Mouse (Mus musculus) liver, embryonic 16.5 days (tissue): ENCODE results near the gene Kcna7. TPM values are rescaled to one million over a fixed set of nuclear protein-coding genes. Genes with fewer than 3 reads are reported as not detected.

Experiments
- ATAC-seq: fragments of 200-750 bp; cut with Nextera tagmentation; 2 replicates; pipeline ENCODE4 v1.8.0; 2017; ENCODE audit warnings: low read depth, mild to moderate bottlenecking, moderate number of reproducible peaks, moderate library complexity
- H3K27ac ChIP-seq: fragments of 300-500 bp; sonication (generic); 2 replicates; pipeline ENCODE4 v1.5.1; 2014; ENCODE audit warnings: mild to moderate bottlenecking, low read length
- H3K27me3 ChIP-seq: fragments of 300-500 bp; sonication (generic); 2 replicates; pipeline ENCODE4 v1.6.1; 2014; ENCODE audit warnings: low read depth, low read length, mixed read lengths; ENCODE audit not compliant: control insufficient read depth, insufficient read depth
- H3K36me3 ChIP-seq: fragments of 300-500 bp; sonication (generic); 2 replicates; pipeline ENCODE4 v1.6.1; 2014; ENCODE audit warnings: mild to moderate bottlenecking; ENCODE audit not compliant: control insufficient read depth, insufficient read depth
- H3K4me1 ChIP-seq: fragments of 300-500 bp; sonication (generic); 2 replicates; pipeline ENCODE4 v1.6.1; 2014; ENCODE audit warnings: low read depth, low read length, mixed read lengths; ENCODE audit not compliant: control insufficient read depth
- H3K4me2 ChIP-seq: fragments of 300-500 bp; sonication (generic); 2 replicates; pipeline ENCODE4 v1.6.1; 2014; ENCODE audit warnings: low read depth, low read length, mixed read lengths
- H3K4me3 ChIP-seq: fragments of 300-500 bp; sonication (generic); 2 replicates; pipeline ENCODE4 v1.5.1; 2014; ENCODE audit warnings: low read depth, mild to moderate bottlenecking, low read length
- H3K9ac ChIP-seq: fragments of 300-500 bp; sonication (generic); 2 replicates; pipeline ENCODE4 v1.6.1; 2014; ENCODE audit warnings: low read depth, low read length
- H3K9me3 ChIP-seq: fragments of 300-500 bp; sonication (generic); replicated peaks from 2 replicates; pipeline ENCODE4 v1.6.1; 2016; ENCODE audit warnings: low read length; ENCODE audit not compliant: control insufficient read depth
- WGBS: fragments of 180-500 bp; shearing (Covaris S2); extraction: QIAGEN DNeasy Blood & Tissue Kit; methylation state at CpG from one replicate; pipeline ENCODE4 v1.1.7; 2014; ENCODE audit not compliant: insufficient replicate concordance; 5-methylcytosine and 5-hydroxymethylcytosine counted together
- polyA plus RNA-seq: library from polyadenylated mRNA; unstranded; fragments of >200 nt; fragmentation: Nextera tagmentation; extraction: Ambion mirVana; gene quantifications from 2 replicates; pipeline ENCODE4 v1.2.1, GENCODE M21; 2015

Kcna7 gene
- polyA plus RNA-seq, 1 experiment from 2014 or later = not detected

DNA sequence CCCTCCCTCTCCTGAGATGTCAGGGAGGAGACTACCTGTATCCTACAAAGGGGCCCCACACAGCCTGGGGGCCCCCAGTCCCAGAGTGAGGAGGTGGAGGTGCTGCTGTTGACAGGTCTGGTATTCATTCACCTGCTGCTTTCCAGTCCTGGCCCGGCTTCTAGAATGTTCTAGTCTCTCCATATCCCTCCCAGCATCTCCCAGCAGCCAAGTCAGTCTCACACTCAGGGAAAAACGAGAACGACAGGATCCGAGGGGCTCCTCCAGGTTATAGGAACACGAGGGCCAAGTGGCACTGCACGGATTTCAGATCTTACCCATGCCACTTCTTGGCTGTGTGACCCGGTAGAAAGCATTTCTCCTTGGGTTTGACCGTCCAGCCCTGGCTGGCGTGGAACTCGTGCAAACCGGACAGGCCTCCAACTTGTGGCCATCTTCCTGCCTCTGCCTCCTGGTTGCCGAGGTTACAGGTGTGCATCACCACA lies 9.3 kb downstream of the Kcna7 start:
- Histone ChIP-seq H3K4me3 (no peak overlapping the region), H3K36me3 (no peaks in the 10 kb centered on the region), H3K4me2 (no peak overlapping the region), H3K27ac (no peak overlapping the region), H3K27me3 (peaks cover 97% of the 10 kb centered on the region), H3K9me3 (no peaks in the 10 kb centered on the region), H3K9ac (no peak overlapping the region), H3K4me1 (peaks cover 13% of the 10 kb centered on the region)
- no peak for ATAC-seq
- WGBS = 23% methylated on average over 12 of the region's 12 CpGs

DNA sequence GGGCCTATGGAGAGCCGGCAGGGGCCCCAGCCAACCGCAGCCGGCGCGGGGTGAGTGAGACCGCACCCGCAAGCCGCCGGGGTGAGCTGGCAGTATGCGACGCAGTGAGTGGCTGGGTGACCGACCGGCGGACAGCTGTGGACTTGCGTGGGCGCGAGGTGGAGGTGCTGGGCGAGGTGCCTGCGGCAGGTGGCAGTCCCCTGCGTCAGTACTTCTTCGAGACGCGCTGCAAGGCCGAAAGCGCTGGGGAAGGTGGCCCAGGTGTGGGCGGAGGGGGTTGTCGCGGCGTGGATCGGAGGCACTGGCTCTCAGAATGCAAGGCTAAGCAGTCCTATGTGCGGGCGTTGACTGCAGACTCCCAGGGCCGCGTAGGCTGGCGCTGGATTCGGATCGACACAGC lies 10.2 kb downstream of the Kcna7 start:
- H3K4me2 ChIP-seq = no peak overlapping the region

DNA sequence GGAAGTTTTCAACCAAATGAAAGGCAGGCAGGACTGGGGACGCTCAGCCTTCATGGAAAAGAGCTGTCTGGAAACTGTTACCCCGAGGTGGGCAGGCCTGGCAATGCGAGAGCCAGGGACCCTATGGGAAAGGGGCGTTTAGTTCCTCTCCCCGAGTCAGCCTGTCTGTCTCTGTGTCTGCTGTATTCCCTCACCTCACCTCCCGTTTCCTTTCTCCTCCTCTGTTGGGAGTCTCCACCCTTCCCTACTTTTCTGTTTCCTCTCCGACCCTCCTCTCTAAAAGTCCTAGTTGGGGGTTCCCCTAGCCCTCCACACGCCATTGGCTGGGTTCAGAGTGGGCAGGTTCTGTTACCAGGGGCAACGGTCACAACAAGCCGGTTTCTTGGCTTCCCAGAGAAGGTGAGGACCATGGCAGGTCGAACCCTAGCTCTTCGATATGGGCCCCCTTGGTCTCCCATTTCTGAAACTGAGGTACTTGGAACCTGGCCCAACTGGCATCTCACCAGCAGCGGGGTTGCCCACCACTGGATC lies 12.6 kb downstream of the Kcna7 start:
- 9% methylated on average over 13 of the region's 13 CpGs for WGBS
- Histone ChIP-seq H3K36me3 (peaks cover 11% of the 10 kb centered on the region), H3K4me1 (peaks cover 13% of the 10 kb centered on the region), H3K27me3 (peaks cover 72% of the 10 kb centered on the region), H3K27ac (no peak overlapping the region), H3K9ac (no peak overlapping the region), H3K9me3 (no peaks in the 10 kb centered on the region), H3K4me2 (no peak overlapping the region), H3K4me3 (no peak overlapping the region)
- ATAC-seq = no peak

More for the DNA sequence above, 10.2 kb downstream of the Kcna7 start:
- 10% methylated on average over 37 of the region's 37 CpGs for WGBS
- H3K27ac ChIP-seq = no peak overlapping the region
- no peaks in the 10 kb centered on the region for H3K9me3 ChIP-seq
- H3K9ac ChIP-seq = no peak overlapping the region
- no peak overlapping the region for H3K4me3 ChIP-seq
- H3K36me3 ChIP-seq = no peaks in the 10 kb centered on the region
- peaks cover 94% of the 10 kb centered on the region for H3K27me3 ChIP-seq
- H3K4me1 ChIP-seq = peaks cover 13% of the 10 kb centered on the region
- ATAC-seq = no peak

DNA sequence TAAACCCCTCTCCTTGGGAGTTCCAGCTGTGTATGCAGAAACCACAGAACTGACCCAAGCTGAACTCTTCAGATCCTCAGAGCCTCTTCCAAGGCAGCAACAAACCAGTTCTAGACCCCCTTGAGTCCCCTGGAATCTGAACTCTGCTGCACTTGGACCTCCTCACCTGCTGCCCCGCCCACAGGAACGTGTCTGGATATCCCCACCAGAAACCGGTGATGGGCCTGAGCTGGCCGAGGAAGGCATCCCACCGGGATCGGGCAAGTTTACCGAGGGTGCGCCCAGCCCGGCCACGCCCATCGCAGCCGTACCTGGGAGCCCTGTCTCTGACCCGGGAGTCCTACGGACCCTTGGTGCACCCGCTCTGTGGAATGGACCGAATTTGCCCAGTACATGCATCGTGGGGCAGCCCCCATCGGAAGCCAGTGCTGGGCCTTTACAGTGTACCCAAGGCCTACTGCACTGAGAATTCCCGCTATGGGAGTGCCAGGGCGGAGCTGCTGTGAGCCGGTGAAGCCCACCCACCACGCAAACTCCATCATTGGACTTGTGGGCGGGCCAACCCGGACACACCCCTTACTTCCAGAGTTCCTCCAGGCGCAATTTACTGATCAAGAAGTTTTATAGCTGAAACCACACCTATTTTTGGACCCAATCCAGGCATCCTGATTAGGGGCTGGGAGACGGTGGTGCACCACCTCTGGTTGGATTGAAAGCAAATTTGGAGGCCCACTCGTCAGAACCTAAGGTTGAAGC lies 14.6 kb downstream of the Kcna7 start:
- no peak for ATAC-seq
- Histone ChIP-seq H3K4me3 (no peak overlapping the region), H3K4me2 (no peak overlapping the region), H3K27ac (no peak overlapping the region), H3K27me3 (peaks cover 52% of the 10 kb centered on the region), H3K9me3 (no peaks in the 10 kb centered on the region), H3K4me1 (peaks cover 5% of the 10 kb centered on the region), H3K36me3 (peaks cover 28% of the 10 kb centered on the region), H3K9ac (no peak overlapping the region)
- WGBS = 33% methylated on average over 27 of the region's 27 CpGs

DNA sequence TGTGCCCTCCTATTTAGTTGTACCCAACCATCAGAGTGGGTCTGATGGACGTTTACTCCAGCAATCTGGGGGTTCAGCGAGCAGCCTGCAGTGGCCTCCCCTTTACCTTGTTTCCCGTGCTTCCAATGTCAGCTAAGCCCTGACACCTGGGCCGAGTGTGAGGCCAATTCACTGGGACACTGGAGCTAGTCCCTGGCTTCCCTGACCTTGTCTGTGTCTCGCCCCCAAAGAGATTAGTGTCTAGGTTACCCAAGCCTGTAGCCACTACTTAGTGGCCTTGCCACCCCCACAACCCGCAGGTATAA lies 15.1 kb downstream of the Kcna7 start, which contains the start of gene Lhb:
TSS of gene Lhb (plus strand) at position 206 of the 305 bp plus-strand sequence.
- Histone ChIP-seq H3K4me2 (no peak within 1 kb of the TSS), H3K27ac (no peak within 1 kb of the TSS), H3K27me3 (peaks cover 47% of the 10 kb centered on the region), H3K36me3 (peaks cover 31% of the 10 kb centered on the region), H3K9me3 (no peaks in the 10 kb centered on the region), H3K4me1 (peaks cover under 1% of the 10 kb centered on the region; the same call in 1 of the 2 replicates), H3K4me3 (no peak within 1 kb of the TSS), H3K9ac (no peak within 1 kb of the TSS)
- ATAC-seq = no peak
- WGBS = 62% methylated on average over 6 of the region's 6 CpGs

DNA sequence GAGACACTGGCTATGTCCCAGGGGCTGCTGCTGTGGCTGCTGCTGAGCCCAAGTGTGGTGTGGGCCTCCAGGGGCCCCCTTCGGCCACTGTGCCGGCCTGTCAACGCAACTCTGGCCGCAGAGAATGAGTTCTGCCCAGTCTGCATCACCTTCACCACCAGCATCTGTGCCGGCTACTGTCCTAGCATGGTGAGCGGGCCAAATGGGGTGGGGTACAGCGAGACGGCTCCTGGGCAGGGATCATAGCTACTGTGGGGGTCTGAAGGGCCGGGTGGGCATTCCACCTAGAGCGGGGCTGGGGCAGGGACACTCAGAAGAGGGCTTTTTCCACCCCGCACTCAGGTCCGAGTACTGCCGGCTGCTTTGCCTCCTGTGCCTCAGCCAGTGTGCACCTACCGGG lies 15.7 kb downstream of the Kcna7 start:
- no peaks in the 10 kb centered on the region for H3K4me1 ChIP-seq
- H3K9ac ChIP-seq = no peak overlapping the region
- ATAC-seq = no peak
- H3K36me3 ChIP-seq = peaks cover 31% of the 10 kb centered on the region
- H3K9me3 ChIP-seq = no peaks in the 10 kb centered on the region
- H3K4me2 ChIP-seq = no peak overlapping the region
- no peak overlapping the region for H3K4me3 ChIP-seq
- H3K27me3 ChIP-seq = peaks cover 40% of the 10 kb centered on the region
- H3K27ac ChIP-seq = no peak overlapping the region
- 82% methylated on average over 14 of the region's 14 CpGs for WGBS

DNA sequence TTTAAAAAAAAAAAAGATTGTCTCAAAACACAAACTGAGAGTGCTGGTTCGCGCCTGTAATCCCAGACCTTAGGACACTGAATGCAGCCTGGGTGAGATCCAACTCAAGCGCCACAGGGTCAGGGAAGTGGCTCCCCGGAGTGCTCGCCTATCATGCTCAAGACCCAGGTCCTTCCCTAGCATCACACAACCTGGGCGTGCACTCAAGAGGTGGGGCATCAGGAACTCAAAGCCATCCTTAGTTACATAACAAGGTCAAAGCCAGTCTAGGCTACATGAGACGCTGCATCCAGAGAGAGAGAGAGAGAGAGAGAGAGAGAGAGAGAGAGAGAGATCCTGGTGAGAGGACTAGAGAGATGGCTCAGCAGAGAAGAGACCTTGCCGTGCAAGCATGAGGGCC lies 21.1 kb downstream of the Kcna7 start:
- Histone ChIP-seq H3K4me1 (no peaks in the 10 kb centered on the region), H3K27me3 (no peaks in the 10 kb centered on the region), H3K36me3 (peaks cover 39% of the 10 kb centered on the region), H3K4me2 (no peak overlapping the region), H3K9ac (no peak overlapping the region), H3K4me3 (no peak overlapping the region), H3K9me3 (no peaks in the 10 kb centered on the region), H3K27ac (no peak overlapping the region)
- WGBS = 83% methylated on average over 8 of the region's 8 CpGs
- no peak for ATAC-seq

DNA sequence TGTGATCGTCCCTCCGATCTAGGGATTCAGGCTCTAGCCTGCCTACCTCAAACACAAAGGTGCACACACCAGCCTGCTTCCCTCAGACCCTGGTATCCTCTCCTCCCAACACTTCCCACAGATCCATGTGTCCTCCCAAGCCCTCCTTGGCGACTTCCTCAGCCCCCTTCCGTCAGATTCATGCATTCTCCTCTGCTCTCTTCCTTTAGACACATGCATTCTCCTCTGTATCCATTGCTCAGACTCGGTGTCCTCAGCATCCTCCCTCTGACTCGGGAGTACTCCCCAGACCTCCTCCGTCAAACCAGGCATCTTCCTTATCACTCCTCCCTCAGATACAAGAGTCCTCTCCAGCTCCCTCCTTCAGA lies 28.4 kb downstream of the Kcna7 start:
- H3K36me3 ChIP-seq = peaks cover 3% of the 10 kb centered on the region
- H3K9me3 ChIP-seq = no peaks in the 10 kb centered on the region
- H3K9ac ChIP-seq = peak overlapping the region; percentile 81
- no peak for ATAC-seq
- no peaks in the 10 kb centered on the region for H3K27me3 ChIP-seq
- peak overlapping the region; percentile 83 for H3K4me3 ChIP-seq
- 1% methylated on average over 7 of the region's 7 CpGs for WGBS
- peak overlapping the region; percentile 86 for H3K27ac ChIP-seq
- peaks cover 28% of the 10 kb centered on the region for H3K4me1 ChIP-seq
- H3K4me2 ChIP-seq = peak overlapping the region; percentile 86

DNA sequence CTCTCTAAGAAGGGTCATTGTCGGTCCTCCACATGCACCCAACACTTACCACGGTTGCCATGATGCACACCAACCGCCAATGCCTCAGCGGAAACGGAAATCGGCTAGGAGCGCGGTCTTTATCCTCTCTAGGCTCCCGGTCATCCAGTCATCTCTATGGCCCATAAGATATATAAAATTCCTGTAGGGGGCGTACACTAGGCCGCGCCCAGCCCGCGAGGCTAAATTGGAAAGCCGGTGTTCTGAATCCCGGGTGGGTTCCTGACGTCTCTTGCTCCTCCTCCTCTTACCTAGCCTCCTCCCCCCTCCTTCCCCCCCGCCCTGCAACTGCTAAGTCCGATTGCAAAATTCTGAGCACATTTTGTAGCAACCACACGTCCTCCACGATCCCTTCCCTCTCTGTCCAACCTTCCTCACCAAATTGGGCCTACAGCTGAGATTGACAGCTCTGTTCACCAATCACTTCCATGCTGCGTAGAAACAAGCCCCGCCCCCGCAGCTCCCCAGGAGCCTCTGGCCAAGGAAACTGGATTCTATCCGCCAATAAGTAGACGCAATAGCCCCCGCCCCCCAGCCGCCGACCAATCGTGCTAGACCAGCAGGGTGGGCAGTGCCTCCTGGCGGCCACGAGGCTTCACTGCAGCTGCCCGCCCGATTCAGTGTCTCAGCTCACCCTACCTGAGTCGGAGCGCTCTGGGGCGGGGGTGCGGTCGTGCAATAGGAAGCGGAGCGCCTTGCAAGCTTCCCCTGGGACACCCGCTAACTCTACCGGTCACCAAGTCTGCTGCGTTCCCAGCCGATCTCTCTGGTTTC lies 29.0 kb downstream of the Kcna7 start, which contains the start of gene Gys1:
TSS of gene Gys1 (plus strand) at position 642 of the 813 bp plus-strand sequence.
- Histone ChIP-seq H3K36me3 (no peaks in the 10 kb centered on the region; the same call in 1 of the 2 replicates), H3K9me3 (no peaks in the 10 kb centered on the region), H3K9ac (peak within 1 kb of the TSS; percentile 81), H3K4me1 (peaks cover 28% of the 10 kb centered on the region), H3K4me3 (peak within 1 kb of the TSS; percentile 83), H3K4me2 (peak within 1 kb of the TSS; percentile 86), H3K27me3 (no peaks in the 10 kb centered on the region), H3K27ac (peak within 1 kb of the TSS; percentile 86)
- under 1% methylated on average over 45 of the region's 45 CpGs for WGBS
- peak; percentile 96 for ATAC-seq
